11 mouse cellular contexts compared by ENCODE assay signal in genomic region chr4:131615587-131615986, GRCm38 (mm10).
A peak's percentile ranks its signal among the peaks of the same experiment; 100 is the strongest.
DNase-seq lines count a peak whose midpoint lies in the region; ATAC-seq and TF ChIP-seq lines count a peak whose summit lies in the region.
"Had no signal": no experiment of that assay in that cellular context is flagged by ENCODE, and none has a peak within 500 bp of the region (broad histone marks: within the 10 kb centered on the region; RNA-seq: fewer than 3 reads in every experiment).

No protein-coding gene starts in this region.

- H3K9ac ChIP-seq in hindbrain, postnatal 0 days (replicated peaks; ENCODE audit: low read length) = no peak overlapping the region
- no peak overlapping the region for H3K9ac ChIP-seq in hindbrain, embryonic 13.5 days
- no peak overlapping the region for H3K9ac ChIP-seq in intestine, embryonic 16.5 days (ENCODE audit: low read depth, low read length)
- H3K9ac ChIP-seq: heart, embryonic 12.5 days; neural tube, embryonic 12.5 days had no signal

- no peaks in the 10 kb centered on the region for H3K27me3 ChIP-seq in hindbrain, postnatal 0 days (ENCODE audit: insufficient read depth, low read length)
- no peaks in the 10 kb centered on the region for H3K27me3 ChIP-seq in hindbrain, embryonic 13.5 days
- H3K27me3 ChIP-seq in intestine, embryonic 16.5 days (replicated peaks; ENCODE audit: control insufficient read depth, insufficient read depth, low read length) = no peaks in the 10 kb centered on the region
- H3K27me3 ChIP-seq: neural tube, embryonic 12.5 days had no signal

- H3K9me3 ChIP-seq in hindbrain, postnatal 0 days (ENCODE audit: low read length) = no peaks in the 10 kb centered on the region
- no peaks in the 10 kb centered on the region; the same call in 1 of the 2 replicates for H3K9me3 ChIP-seq in hindbrain, embryonic 13.5 days
- no peaks in the 10 kb centered on the region; the same call in 1 of the 2 replicates for H3K9me3 ChIP-seq in intestine, embryonic 16.5 days (ENCODE audit: control insufficient read depth, low read length)
- H3K9me3 ChIP-seq: neural tube, embryonic 12.5 days had no signal

- no peak overlapping the region for H3K4me3 ChIP-seq in hindbrain, postnatal 0 days (ENCODE audit: low read length)
- H3K4me3 ChIP-seq in hindbrain, embryonic 13.5 days = no peak overlapping the region
- H3K4me3 ChIP-seq in intestine, embryonic 16.5 days (ENCODE audit: low read length) = no peak overlapping the region
- H3K4me3 ChIP-seq: heart, embryonic 12.5 days; neural tube, embryonic 12.5 days had no signal

- peak; percentile 87 to 92 for DNase-seq in cerebellum, postnatal 10 days
- no peak for DNase-seq in cerebellum, adult 9-10 months
- DNase-seq in hindbrain, postnatal 0 days (ENCODE audit: low spot score) = peak; percentile 66
- DNase-seq in urinary bladder, postnatal 14 days (ENCODE audit: low spot score) = peak; percentile 33
- DNase-seq in urinary bladder, postnatal 4 days (ENCODE audit: low spot score in 2 of 2) = no peak

- no peaks in the 10 kb centered on the region for H3K36me3 ChIP-seq in hindbrain, postnatal 0 days (ENCODE audit: insufficient read depth, low read length)
- H3K36me3 ChIP-seq in hindbrain, embryonic 13.5 days = no peaks in the 10 kb centered on the region
- H3K36me3 ChIP-seq in intestine, embryonic 16.5 days (ENCODE audit: control insufficient read depth, insufficient read depth, low read length) = no peaks in the 10 kb centered on the region
- H3K36me3 ChIP-seq: heart, embryonic 12.5 days; neural tube, embryonic 12.5 days had no signal

- ATAC-seq in hindbrain, postnatal 0 days = peak; percentile 58; the same call in 1 of the 2 replicates
- ATAC-seq in hindbrain, embryonic 13.5 days (ENCODE audit: low FRiP score) = no peak
- ATAC-seq in intestine, embryonic 16.5 days = no peak
- no peak for ATAC-seq in CD4-positive, CD25-positive, alpha-beta regulatory T cell, adult 4 months

- H3K4me2 ChIP-seq in hindbrain, postnatal 0 days (ENCODE audit: low read depth, low read length) = no peak overlapping the region
- no peak overlapping the region for H3K4me2 ChIP-seq in hindbrain, embryonic 13.5 days
- H3K4me2 ChIP-seq in intestine, embryonic 16.5 days (ENCODE audit: low read depth, low read length) = no peak overlapping the region
- H3K4me2 ChIP-seq: heart, embryonic 12.5 days; liver, embryonic 11.5 days; neural tube, embryonic 12.5 days had no signal

- no peak for TF ChIP-seq CTCF in hindbrain, postnatal 0 days (IDR thresholded peaks at IDR 0.05; ENCODE audit: low read depth)

- WGBS in hindbrain, postnatal 0 days = 53% methylated on average over 12 of the region's 12 CpGs
- WGBS in hindbrain, embryonic 13.5 days = 77% methylated on average over 12 of the region's 12 CpGs
- 55% methylated on average over 12 of the region's 12 CpGs for WGBS in intestine, embryonic 16.5 days

- H3K27ac ChIP-seq in hindbrain, postnatal 0 days = no peak overlapping the region
- no peak overlapping the region for H3K27ac ChIP-seq in hindbrain, embryonic 13.5 days
- H3K27ac ChIP-seq in intestine, embryonic 16.5 days (ENCODE audit: low read length) = no peak overlapping the region
- H3K27ac ChIP-seq: neural tube, embryonic 12.5 days had no signal

- H3K4me1 ChIP-seq in hindbrain, postnatal 0 days (ENCODE audit: insufficient read depth, low read length) = no peaks in the 10 kb centered on the region
- no peaks in the 10 kb centered on the region for H3K4me1 ChIP-seq in hindbrain, embryonic 13.5 days (replicated peaks)
- H3K4me1 ChIP-seq in intestine, embryonic 16.5 days (ENCODE audit: control insufficient read depth, insufficient read depth, low read length) = no peaks in the 10 kb centered on the region
- H3K4me1 ChIP-seq: heart, embryonic 12.5 days; neural tube, embryonic 12.5 days had no signal

Comparison
In these comparisons a context has a peak if more than half of its experiments do, and no peak if none do; other contexts are left out.
1. DNase-seq: peak in cerebellum, postnatal 10 days (2 of 2), hindbrain, postnatal 0 days (single experiment) and urinary bladder, postnatal 14 days (single experiment); none in cerebellum, adult 9-10 months (single experiment) and urinary bladder, postnatal 4 days (0 of 2).